Mouse (Mus musculus): ENCODE data around the gene Nr5a2.

Gene Nr5a2

DNA sequence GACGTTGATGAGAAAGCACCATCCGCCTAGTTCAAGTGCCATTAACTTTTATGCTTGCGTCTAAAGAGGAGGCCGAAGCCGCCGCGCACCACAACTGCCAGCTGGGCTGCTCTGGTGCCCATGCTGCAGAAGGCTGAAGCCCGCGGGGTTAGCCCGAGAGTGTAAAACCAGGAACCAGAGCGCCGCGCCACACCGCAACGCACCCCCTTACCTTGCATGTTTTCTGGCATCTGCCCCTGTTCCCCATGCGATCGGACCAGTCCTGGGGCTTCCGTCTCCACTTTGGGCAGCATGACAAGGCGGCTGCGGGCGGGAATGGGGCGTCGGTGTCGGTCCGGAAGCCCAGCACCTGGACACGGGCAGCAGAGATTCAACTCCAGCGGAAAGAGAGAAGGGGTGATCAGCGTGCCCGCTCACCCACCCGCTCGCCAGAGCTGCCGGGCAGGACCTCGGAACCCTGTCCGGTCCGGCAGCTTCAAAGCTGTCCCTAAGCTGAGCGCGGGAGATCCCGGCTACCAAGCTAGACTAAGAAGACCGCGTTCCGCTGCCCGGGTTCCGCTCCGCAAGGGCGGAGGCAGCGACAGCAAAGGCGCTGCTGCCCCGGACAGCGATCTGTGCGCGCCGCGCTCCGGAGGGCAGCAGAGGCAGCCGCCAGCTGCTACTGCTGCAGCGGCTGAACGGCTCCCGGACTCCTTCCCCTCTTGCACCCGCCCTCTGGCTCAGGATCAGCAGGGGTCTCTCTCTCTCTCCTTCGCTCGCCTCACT is 11.6 kb downstream of the Nr5a2 start:
- DNase-seq (ENCODE audit: low read depth) = no peak

DNA sequence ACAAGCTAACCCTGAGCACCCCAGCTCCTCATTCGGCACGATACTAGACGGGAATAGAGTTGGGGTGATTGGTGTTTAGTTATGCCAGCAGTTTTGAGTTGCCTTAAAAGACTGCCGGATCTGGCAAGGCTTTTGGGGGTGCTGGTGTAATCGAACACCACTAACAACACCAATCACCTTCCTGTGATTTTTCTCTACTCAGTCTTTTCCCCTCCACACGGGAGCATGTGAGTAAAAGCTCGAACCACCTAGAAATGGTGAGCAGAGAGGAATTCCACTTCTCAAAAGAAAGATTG is 12.2 kb downstream of the Nr5a2 start:
- no peak for DNase-seq (ENCODE audit: low read depth)

DNA sequence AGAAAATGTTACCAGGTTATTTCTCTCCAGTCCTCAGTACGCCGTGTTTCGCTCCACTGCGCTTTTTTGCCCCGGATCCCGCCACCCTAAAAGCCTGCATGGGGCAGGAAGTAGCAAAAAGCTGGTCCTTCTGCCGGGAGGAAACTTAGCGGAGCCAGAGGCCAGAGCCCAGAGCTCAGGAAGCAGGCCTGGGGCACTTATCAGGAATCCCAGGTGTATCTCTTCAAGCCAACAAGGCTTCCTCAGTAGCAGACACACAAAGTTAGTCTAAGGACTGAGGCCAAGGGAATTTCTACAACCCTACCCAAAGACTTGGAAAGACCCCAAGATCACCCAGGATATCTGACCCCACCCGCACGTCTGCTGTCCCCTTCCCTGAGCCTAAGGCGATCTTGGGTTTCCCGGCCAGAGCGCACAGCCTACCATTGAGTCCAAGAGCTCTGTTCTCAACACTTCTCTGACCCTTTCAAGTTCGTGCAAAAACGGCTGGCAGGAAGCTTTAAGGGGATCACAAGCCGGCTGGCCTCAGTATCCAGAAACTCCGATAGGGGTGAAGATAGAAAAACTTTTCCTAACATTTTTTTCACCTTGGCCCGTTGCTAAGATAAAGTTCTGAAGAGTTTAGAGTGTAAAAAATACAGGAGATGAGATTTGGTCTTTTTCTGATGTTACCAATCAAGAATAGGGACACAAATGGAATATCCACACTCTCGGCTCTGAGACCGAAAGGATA is 12.7 kb downstream of the Nr5a2 start:
- DNase-seq (ENCODE audit: low read depth) = no peak

DNA sequence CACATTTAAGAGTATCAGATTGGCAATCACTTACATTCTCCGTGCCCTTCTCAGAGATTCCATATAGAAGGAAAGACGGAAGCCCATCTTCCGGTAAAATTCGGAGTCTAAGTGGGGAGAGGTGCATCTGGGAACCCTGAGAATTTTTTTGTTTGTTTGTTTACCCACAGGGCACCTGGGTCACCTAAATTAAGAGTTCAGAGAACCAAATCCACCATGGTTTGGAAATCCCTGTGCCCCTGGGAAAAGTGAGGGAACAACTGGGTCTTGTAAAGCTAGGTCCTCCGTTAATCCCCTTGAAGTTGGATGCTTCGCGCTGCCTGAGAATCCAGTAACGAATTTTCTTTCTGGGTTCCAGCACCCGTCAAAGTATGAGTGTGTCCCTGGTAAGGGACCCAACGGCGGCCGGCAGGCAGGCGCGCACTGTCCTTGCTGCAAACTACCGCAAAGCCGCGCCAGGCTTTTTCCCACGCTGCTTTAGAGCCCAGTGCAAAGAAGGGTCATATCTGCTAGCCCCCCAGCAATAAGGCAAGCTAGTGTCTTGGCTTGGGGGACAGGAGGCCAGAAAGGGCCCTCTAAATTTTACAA is 13.3 kb downstream of the Nr5a2 start:
- DNase-seq (ENCODE audit: low read depth) = no peak

DNA sequence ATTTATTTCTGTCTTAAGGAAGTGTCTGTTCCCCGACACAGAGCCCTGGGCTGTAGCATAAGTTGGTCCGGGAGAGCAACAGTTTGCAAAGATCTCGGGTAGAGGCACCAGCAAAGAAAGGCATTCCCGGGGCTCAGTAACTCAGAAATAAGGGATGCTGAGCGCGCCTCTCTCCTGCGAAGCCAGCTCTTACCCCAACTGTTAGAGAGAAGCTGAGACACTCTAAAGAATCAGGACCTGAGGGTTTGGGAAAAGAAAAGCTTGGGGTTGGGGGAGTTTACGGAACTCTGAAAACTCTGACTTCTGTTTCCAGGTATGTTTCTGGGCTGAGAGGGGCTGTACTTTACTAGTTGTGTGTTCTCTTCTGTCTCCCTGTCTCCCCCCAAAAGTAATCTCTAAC is 13.8 kb downstream of the Nr5a2 start:
- no peak for DNase-seq (ENCODE audit: low read depth)

DNA sequence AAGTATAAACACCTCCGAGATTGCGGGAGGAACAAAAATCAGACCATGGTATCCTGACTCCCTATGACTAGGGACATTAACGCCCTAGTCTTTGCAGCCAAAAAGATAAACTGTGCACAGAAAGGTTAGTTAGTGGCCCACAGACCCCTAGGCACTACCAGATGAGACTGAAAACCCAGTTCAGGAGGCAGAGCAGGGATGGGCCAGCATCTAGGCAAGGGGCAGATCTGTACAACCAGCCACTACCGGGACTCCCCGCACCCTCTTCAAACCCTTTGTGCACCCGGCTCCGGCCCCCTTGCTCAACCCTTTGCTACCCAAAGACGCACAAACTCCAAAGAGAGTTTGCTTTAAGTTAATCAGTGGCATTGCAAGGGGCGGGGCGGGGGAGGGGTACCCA is 14.4 kb downstream of the Nr5a2 start:
- no peak for DNase-seq (ENCODE audit: low read depth)

DNA sequence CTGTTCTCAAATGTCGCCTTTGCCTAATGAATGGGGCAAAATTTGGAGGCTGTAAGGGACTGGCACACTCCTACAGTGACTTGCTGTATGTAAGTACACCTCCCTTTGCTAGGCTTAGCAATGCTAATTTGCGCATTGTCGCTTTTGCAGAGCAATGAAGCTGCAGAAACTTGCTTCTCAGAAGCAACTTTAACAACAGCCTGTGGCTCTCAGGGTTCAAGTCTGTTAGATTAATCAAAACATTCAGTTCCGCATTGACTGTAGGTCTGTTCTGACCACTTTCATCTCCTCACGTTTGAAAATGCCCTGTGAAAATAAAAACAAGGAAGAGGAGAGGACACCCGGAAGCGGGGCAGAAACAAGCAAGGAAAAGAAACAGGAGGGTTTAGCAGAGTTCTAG is 14.8 kb downstream of the Nr5a2 start:
- no peak for DNase-seq (ENCODE audit: low read depth)

DNA sequence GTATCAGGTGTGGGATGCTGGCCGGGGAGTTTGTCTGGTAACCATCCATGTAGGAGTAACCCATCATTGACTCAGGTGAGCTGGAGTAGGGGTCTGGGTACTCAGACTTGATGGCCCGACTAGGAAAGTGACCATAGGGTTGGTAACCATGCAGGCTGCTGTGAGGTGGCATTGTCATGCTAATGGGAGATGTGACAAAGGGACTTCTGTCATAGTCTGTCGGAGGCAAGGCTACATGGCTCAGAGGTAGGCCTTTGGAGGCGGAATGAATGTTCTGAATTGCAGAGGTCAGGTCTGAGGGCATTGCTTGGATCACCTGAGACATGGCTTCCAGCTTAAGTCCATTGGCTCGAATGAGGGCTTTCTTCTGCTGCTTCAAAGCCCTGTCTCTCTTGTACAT is 19.6 kb downstream of the Nr5a2 start:
- DNase-seq (ENCODE audit: low read depth) = no peak

DNA sequence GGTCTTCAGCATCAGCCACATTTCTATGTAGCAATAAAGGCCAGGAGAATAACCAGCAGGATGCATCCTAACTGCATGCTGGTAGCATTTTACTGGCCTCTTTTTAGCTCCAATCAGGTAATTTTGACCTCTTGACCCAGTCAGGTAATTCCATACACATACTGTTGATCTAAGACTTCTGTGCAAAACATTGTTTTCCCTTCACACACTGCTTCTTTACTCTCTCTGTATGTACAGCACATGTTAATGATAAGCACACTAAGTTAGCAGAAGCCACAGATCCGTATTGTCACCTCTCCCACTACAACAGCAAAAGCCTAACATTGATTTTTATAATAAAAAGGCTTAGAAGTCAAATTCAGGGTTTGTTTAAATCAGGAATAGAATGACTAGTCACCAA is 21.0 kb downstream of the Nr5a2 start:
- DNase-seq (ENCODE audit: low read depth) = no peak

DNA sequence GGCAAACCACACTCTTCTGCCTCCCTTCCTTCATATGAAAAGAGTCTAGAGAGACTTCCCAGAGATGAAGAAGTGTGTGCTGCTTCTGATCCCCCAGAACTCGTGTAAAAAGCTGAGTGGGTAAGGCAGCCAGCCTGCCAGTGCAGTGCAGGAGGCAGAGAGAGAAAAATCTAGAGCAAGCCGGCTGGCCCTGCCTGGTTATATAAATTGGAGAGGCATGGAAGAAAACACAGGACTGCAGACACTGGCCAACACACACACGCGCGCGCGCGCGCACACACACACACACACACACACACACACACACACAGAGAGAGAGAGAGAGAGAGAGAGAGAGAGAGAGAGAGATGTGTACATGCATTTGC is 24.3 kb downstream of the Nr5a2 start:
- DNase-seq (ENCODE audit: low read depth) = no peak

DNA sequence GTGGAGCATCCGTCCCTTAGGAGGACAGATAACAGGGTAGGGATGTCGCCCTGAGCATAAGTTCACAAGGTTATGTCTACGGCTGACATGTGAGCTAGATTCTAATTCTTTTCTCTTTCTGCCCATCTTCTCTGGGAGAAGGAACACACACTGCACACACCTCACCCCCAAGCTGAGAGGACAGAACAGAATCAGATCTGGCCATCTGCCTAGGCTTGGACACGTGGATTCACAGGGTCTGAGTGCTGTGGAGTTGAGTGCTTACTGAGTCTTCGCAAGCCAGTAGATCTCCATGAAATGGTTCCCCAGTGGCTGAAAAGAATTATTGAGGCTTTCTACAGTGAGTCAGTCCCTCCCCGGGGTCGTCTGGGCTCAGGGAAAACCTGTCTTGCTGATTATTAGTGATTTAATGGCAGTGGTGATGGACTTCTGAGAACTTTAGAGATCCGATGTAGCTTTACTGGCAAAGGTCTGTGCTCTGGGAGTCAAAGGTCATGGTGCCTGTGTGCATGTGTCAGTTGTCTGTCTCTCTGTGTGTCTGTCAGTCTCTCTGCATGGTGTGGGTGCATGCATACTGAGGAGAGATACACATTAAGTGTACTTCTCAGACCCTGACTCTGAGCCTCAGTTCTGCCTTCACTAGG is 24.8 kb downstream of the Nr5a2 start:
- DNase-seq (ENCODE audit: low read depth) = no peak

DNA sequence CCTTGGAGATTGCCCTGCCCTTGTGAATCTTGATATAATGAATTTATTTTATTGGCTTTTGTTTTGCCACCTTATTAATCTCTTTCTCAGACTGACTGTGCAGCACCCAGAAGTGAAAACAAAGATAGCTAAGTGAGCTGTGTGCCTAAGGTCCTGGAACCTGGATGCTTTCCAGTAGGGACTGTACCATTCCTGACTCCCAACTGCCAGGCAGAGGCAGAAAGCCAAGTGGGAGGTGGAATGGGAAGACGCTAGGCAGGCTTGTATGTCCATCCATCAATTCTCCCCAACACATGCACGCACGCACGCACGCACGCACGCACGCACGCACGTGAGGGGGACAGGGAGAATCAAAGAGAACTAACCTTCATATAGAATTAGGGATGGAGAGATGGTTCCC is 26.2 kb downstream of the Nr5a2 start:
- no peak for DNase-seq (ENCODE audit: low read depth)

DNA sequence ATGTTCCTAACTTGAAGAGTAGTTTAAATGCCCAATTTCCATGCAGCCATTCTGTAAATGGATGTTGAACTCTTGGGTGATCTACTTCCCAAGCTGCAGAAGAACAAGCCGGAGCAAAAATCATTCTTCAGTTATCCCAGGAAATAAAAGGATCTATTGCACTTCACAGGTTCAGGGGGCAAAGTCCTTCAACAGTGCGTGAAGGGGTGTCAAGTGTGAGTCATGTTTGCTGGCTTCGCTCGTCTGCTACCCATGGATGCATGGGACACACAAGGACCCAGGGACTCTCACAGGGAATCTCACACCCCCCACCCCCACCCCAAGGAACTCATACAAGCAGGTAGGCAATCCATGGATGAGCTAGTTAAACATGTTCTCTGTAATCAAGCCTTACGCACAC is 29.2 kb downstream of the Nr5a2 start:
- DNase-seq (ENCODE audit: low read depth) = no peak

DNA sequence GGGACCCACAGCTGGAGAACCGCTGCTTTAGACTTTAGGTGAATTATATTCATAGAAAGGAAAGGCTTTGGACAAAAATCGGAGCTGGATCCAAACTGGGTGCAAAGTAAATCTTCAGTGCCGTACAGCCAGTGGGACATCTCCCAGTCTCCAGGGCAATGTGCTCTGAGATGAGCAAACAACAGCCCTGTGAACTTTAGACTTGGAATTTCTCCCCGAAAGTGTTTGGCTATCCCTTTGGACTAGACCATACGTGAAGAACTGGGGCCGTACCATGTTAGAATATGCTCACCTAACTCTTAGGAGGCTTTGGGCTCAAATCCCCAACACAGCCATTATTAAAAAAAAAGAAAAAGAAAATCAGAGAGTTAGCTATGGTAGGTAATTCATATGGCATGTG is 30.5 kb downstream of the Nr5a2 start:
- DNase-seq (ENCODE audit: low read depth) = no peak

DNA sequence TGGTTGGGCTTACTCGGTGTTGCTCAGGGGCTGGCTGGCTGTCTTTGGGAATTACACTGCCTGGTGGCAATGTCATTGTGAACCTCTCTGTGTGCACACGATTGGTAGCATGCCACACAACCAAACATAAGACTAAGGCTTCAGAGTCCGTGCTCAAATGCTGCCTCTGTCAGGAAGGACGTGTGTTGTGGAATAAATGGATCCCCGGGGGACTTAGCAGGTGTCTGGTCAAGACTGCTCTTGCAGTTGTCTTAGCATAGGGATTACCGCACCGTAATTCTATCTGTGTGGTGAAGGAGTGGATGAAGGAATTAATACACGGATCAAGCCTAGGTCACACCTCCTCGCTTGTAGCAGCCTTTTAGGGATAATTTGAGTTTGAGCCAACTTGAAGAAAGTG is 32.8 kb downstream of the Nr5a2 start:
- DNase-seq (ENCODE audit: low read depth) = no peak

DNA sequence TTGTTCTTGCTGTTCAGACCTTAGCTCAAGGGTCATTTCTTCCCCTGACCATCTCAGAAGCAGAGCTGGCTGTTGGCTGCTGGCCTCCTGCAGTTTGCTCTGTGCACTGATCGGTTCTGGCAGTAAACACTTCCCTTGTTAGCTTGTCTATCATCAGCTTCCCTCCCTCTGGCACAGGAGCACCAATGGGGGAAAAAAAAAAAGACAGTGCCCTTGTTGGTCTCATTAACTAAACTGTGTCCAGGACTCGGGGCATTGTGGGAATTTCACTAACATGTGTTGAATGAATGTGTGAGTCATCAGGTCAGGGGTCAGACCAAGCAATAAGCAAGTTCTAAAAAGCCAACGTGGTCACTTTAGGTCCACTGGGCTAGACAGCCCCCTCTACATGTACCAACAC is 34.2 kb downstream of the Nr5a2 start:
- no peak for DNase-seq (ENCODE audit: low read depth)

DNA sequence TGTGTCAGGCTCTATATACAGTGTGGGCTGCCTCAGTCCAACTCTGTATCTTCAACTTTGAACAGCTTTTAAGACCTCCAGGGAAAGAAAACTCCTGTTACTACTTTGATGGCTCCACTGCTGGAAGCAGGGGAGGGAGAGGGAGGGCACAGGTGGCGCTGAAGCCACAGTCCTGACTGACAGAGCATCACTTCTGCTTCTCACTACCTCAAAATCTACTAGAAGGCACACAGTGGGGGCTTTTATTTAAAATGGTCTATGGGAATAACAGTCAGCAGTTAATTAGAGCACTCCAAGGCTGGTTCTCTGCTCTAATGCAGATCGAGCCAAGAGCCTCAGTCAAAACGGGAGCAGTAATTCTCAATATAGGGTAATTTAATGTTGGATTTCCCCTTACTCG is 40.2 kb downstream of the Nr5a2 start:
- DNase-seq (ENCODE audit: low read depth) = no peak

DNA sequence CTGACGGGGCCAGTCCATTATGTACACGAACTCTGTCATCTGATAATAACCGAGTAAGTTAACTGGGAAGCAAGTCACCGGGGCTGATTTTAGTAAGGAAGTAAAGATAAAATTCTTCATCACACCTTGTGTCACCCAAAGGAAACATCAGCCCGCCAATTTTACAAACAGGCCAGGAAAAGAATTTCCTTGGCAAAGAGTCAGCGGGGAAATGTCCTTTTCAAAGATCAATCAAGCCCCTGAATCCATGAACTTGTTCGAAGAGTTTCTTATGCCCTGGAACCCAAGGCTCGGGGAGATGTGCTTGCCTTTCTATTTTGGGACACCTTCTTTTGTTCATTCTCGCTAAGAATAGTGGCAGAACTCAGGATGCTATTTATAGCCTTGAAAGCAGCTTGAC is 41.5 kb downstream of the Nr5a2 start:
- no peak for DNase-seq (ENCODE audit: low read depth)

DNA sequence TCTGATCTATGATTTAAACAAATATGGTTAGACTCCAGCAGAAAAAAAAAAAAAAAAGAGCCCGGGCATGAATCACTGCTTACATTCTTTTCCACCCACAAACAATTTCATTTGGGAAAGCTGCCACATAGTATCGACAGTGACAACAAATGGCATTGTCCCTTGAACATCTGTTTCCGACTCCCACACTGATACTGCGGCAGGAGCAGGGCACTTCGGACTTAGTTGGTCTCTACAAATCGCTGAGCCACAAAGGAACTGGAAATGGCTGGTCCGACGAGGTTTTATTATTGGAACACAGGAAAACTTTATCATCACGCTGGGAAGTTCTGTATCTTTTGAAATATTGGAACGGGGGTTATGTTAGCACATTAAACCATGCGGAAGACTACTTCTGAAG is 44.8 kb downstream of the Nr5a2 start:
- DNase-seq (ENCODE audit: low read depth) = no peak

DNA sequence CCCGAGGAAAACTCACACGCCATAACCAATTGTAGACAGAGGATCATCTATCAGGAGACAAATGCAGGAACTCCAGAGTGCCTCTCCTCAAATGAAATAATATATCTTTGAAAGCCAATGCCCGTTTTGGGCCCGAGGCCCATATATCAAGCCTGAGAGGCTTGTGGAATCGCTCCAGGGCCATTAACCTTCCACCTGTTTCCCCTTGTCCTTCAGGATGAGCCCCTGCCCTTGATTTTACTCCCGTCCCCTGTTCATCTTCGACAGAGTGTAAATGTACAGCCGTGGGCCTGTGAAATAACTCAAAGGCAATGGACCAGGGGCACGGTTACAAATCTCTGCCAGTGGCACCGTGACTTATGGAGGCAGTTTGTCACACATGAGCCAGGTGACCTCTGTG is 48.3 kb downstream of the Nr5a2 start:
- no peak for DNase-seq (ENCODE audit: low read depth)

DNA sequence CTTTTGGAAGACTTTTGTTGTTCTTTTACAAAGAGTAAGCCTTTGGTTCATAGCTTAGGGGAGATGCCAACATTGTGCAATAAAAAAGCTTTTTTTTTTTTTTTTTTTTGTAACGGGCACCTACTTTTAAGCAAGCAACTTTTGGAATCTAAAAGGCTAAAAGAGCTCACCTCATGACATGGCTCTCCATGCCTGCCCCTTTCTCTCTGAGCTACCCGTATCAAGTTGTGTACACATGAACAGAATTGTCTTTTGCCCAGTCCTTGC is 48.7 kb downstream of the Nr5a2 start:
- DNase-seq (ENCODE audit: low read depth) = no peak

DNA sequence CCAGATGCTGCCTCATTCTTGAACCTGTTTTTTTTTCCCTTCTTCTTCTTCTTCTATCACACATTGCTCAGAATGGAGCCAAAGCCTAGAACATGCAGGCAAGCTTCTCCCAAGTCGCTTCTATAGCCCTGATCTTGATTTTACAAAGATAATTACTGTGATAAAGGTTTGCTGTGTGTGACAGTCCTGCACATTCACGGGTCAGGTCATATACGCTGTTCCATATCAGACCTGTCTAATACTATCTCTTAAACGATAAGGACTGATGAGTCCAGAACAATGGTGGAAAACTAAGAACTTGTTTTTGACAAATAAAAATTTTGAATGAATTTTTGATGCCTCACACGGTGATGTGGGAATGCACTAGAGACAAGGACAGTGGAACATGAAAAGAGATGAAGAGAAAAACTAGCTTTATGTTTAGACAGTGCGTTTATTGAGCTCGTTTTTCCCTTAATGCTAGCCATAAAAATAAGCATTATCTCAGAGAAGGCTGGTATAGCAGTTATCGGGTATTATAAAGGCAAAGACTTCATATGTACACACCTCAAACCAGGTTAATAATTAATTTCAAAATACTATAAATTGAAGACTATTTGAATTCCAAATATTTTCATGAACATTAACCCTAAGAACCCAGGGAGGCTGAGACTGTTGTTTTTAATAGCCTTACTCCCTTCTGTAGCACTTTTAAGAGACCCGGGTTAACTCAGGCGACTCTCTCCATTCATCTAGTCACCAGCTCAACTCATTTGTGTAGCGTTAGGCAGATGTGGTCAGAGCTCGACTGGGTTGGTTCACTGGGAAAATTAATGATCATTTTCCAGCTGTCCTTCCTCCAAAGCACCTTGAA is 49.3 kb downstream of the Nr5a2 start:
- no peak for DNase-seq (ENCODE audit: low read depth)

DNA sequence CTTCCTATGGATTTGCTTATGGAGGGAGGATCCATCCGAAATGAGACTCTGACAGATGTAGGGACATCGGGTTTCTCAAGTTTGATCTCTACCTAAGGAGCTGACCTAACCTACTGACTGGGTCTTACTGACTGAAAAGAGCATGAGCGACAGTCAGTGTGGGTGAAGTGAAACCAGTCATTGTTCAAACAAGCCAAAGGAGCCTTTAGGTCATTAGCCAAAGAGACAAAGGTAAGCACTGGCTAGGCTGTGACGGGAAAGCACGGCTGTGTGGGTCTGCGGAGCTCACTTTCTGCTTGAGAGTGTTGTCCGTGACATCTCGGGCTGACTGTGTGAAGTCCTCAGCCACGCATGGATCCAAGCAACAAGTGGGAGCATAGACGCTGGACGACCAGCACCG is 50.1 kb downstream of the Nr5a2 start:
- no peak for DNase-seq (ENCODE audit: low read depth)
